Mouse (Mus musculus) midbrain, embryonic 12.5 days (tissue): ENCODE data around the gene Fam53a. TPM values are rescaled to one million over a fixed set of nuclear protein-coding genes. Genes with fewer than 3 reads are reported as not detected.
A peak's percentile ranks its signal among the peaks of the same experiment; 100 is the strongest.

Source experiments
- ATAC-seq: fragments of 200-750 bp; cut with Nextera tagmentation; 2 replicates; pipeline ENCODE4 v1.8.0; 2017; ENCODE audit warnings: low read depth, moderate TSS enrichment, moderate library complexity; ENCODE audit not compliant: low FRiP score
- H3K27ac ChIP-seq: fragments of 300-500 bp; sonication (generic); replicated peaks from 2 replicates; pipeline ENCODE4 v1.5.1; 2016; ENCODE audit warnings: mild to moderate bottlenecking
- H3K27me3 ChIP-seq: fragments of 300-500 bp; sonication (generic); 2 replicates; pipeline ENCODE4 v1.6.1; 2016; ENCODE audit warnings: mild to moderate bottlenecking
- H3K36me3 ChIP-seq: fragments of 300-500 bp; sonication (generic); 2 replicates; pipeline ENCODE4 v1.6.1; 2016
- H3K4me1 ChIP-seq: fragments of 300-500 bp; sonication (generic); 2 replicates; pipeline ENCODE4 v1.6.1; 2016
- H3K4me2 ChIP-seq: fragments of 300-500 bp; sonication (generic); replicated peaks from 2 replicates; pipeline ENCODE4 v1.6.1; 2016; ENCODE audit warnings: mild to moderate bottlenecking, moderate library complexity
- H3K4me3 ChIP-seq: fragments of 300-500 bp; sonication (generic); 2 replicates; pipeline ENCODE4 v1.5.1; 2016; ENCODE audit warnings: mild to moderate bottlenecking
- H3K9ac ChIP-seq: fragments of 300-500 bp; sonication (generic); replicated peaks from 2 replicates; pipeline ENCODE4 v1.6.1; 2016; ENCODE audit warnings: mild to moderate bottlenecking, moderate library complexity
- H3K9me3 ChIP-seq: fragments of 300-500 bp; sonication (generic); 2 replicates; pipeline ENCODE4 v1.6.1; 2016; ENCODE audit warnings: mild to moderate bottlenecking
- WGBS: fragments of 180-500 bp; shearing (Covaris S2); methylation state at CpG from one replicate; pipeline ENCODE4 v1.1.7; 2016; 5-methylcytosine and 5-hydroxymethylcytosine counted together
- polyA plus RNA-seq: library from polyadenylated mRNA; unstranded; fragments of >200 nt; fragmentation: Nextera tagmentation; extraction: Ambion mirVana; gene quantifications from 2 replicates; pipeline ENCODE4 v1.2.1, GENCODE M21; 2016

The Fam53a gene
- polyA plus RNA-seq, 1 experiment from 2014 or later: 49.2 TPM

- no peaks in the 10 kb centered on the region for H3K36me3 ChIP-seq
- peak overlapping the region; percentile 71 for H3K9ac ChIP-seq
- WGBS: under 1% methylated on average over 24 of the region's 24 CpGs
- no peaks in the 10 kb centered on the region for H3K27me3 ChIP-seq
- no peak for ATAC-seq
- peak overlapping the region; percentile 93 for H3K4me2 ChIP-seq
- peaks cover 15% of the 10 kb centered on the region for H3K4me1 ChIP-seq
- H3K4me3 ChIP-seq: peak overlapping the region; percentile 82
- H3K9me3 ChIP-seq: no peaks in the 10 kb centered on the region
- peak overlapping the region; percentile 90 for H3K27ac ChIP-seq
Observed at GRCm38 (mm10) chr5:33628820-33629300, 575 bp downstream of the Fam53a start.

- 66% methylated on average over 4 of the region's 4 CpGs for WGBS
- Histone ChIP-seq H3K9me3 (no peaks in the 10 kb centered on the region), H3K4me2 (peak overlapping the region; percentile 93), H3K27me3 (no peaks in the 10 kb centered on the region), H3K4me1 (peaks cover 15% of the 10 kb centered on the region), H3K4me3 (peak overlapping the region; percentile 82; the same call in 1 of the 2 replicates), H3K9ac (no peak overlapping the region), H3K27ac (no peak overlapping the region), H3K36me3 (no peaks in the 10 kb centered on the region)
- ATAC-seq: no peak
Observed at GRCm38 (mm10) chr5:33627968-33628367, 1.5 kb downstream of the Fam53a start.

- H3K9ac ChIP-seq: no peak overlapping the region
- peaks cover 9% of the 10 kb centered on the region for H3K4me1 ChIP-seq
- 89% methylated on average over 3 of the region's 3 CpGs for WGBS
- H3K27me3 ChIP-seq: no peaks in the 10 kb centered on the region
- ATAC-seq: no peak
- no peak overlapping the region for H3K4me2 ChIP-seq
- H3K36me3 ChIP-seq: no peaks in the 10 kb centered on the region
- H3K4me3 ChIP-seq: no peak overlapping the region
- H3K9me3 ChIP-seq: no peaks in the 10 kb centered on the region
- H3K27ac ChIP-seq: 0 out of 2 replicates have a peak overlapping the region, but pooled peaks have one; percentile 3
Observed at GRCm38 (mm10) chr5:33623766-33624165, 5.7 kb downstream of the Fam53a start.

- H3K27me3 ChIP-seq: no peaks in the 10 kb centered on the region
Observed at GRCm38 (mm10) chr5:33622671-33623070, 6.8 kb downstream of the Fam53a start.

GRCm38 (mm10) chr5:33614391-33614790 is 15.0 kb downstream of the Fam53a start:
- H3K4me2 ChIP-seq: no peak overlapping the region
- no peaks in the 10 kb centered on the region for H3K9me3 ChIP-seq
- H3K4me1 ChIP-seq: no peaks in the 10 kb centered on the region
- no peak for ATAC-seq
- H3K9ac ChIP-seq: no peak overlapping the region
- no peaks in the 10 kb centered on the region for H3K27me3 ChIP-seq
- WGBS: 95% methylated on average over 6 of the region's 6 CpGs
- H3K4me3 ChIP-seq: no peak overlapping the region
- peaks cover 18% of the 10 kb centered on the region for H3K36me3 ChIP-seq
- no peak overlapping the region for H3K27ac ChIP-seq

More at GRCm38 (mm10) chr5:33622671-33623070, 6.8 kb downstream of the Fam53a start:
- 91% methylated on average over 2 of the region's 2 CpGs for WGBS
- Histone ChIP-seq H3K4me1 (peaks cover under 1% of the 10 kb centered on the region), H3K4me3 (no peak overlapping the region), H3K27ac (no peak overlapping the region), H3K36me3 (no peaks in the 10 kb centered on the region), H3K9me3 (no peaks in the 10 kb centered on the region), H3K9ac (no peak overlapping the region), H3K4me2 (no peak overlapping the region)
- ATAC-seq: no peak

GRCm38 (mm10) chr5:33611795-33612194 is 17.6 kb downstream of the Fam53a start:
- H3K4me3 ChIP-seq: no peak overlapping the region
- no peaks in the 10 kb centered on the region for H3K9me3 ChIP-seq
- H3K4me2 ChIP-seq: no peak overlapping the region
- H3K27ac ChIP-seq: no peak overlapping the region
- no peak for ATAC-seq
- WGBS: 92% methylated on average over 1 of the region's 1 CpGs
- H3K4me1 ChIP-seq: no peaks in the 10 kb centered on the region
- no peaks in the 10 kb centered on the region for H3K27me3 ChIP-seq
- H3K36me3 ChIP-seq: peaks cover 43% of the 10 kb centered on the region
- H3K9ac ChIP-seq: no peak overlapping the region

- Histone ChIP-seq H3K4me2 (no peak overlapping the region), H3K4me1 (no peaks in the 10 kb centered on the region), H3K36me3 (peaks cover 49% of the 10 kb centered on the region), H3K9me3 (no peaks in the 10 kb centered on the region), H3K4me3 (no peak overlapping the region), H3K9ac (no peak overlapping the region), H3K27me3 (no peaks in the 10 kb centered on the region), H3K27ac (no peak overlapping the region)
- no peak for ATAC-seq
- WGBS: 95% methylated on average over 1 of the region's 1 CpGs
Observed at GRCm38 (mm10) chr5:33609226-33609625, 20.2 kb downstream of the Fam53a start.

- H3K36me3 ChIP-seq: peaks cover 42% of the 10 kb centered on the region
- H3K4me1 ChIP-seq: no peaks in the 10 kb centered on the region
- no peak overlapping the region for H3K9ac ChIP-seq
- H3K27ac ChIP-seq: no peak overlapping the region
- no peaks in the 10 kb centered on the region for H3K9me3 ChIP-seq
- ATAC-seq: no peak
- 97% methylated on average over 15 of the region's 15 CpGs for whole genome bisulfite sequencing
- no peak overlapping the region for H3K4me3 ChIP-seq
- no peak overlapping the region for H3K4me2 ChIP-seq
- H3K27me3 ChIP-seq: no peaks in the 10 kb centered on the region
Observed at GRCm38 (mm10) chr5:33607434-33607833, 22.0 kb downstream of the Fam53a start.

GRCm38 (mm10) chr5:33606631-33607030 is 22.8 kb downstream of the Fam53a start:
- Histone ChIP-seq H3K36me3 (peaks cover 39% of the 10 kb centered on the region), H3K27ac (no peak overlapping the region), H3K4me1 (no peaks in the 10 kb centered on the region), H3K4me3 (no peak overlapping the region), H3K4me2 (no peak overlapping the region), H3K27me3 (no peaks in the 10 kb centered on the region), H3K9me3 (no peaks in the 10 kb centered on the region), H3K9ac (no peak overlapping the region)
- no peak for ATAC-seq
- 78% methylated on average over 7 of the region's 7 CpGs for WGBS

- ATAC-seq: no peak
- Histone ChIP-seq H3K4me3 (no peak overlapping the region), H3K36me3 (peaks cover 43% of the 10 kb centered on the region), H3K4me1 (no peaks in the 10 kb centered on the region), H3K27me3 (no peaks in the 10 kb centered on the region), H3K9ac (no peak overlapping the region), H3K27ac (no peak overlapping the region), H3K4me2 (no peak overlapping the region), H3K9me3 (no peaks in the 10 kb centered on the region)
- WGBS: 88% methylated on average over 5 of the region's 5 CpGs
Observed at GRCm38 (mm10) chr5:33605314-33605713, 24.1 kb downstream of the Fam53a start.

- ATAC-seq: no peak
- Histone ChIP-seq H3K4me3 (no peak overlapping the region), H3K9ac (no peak overlapping the region), H3K36me3 (no peaks in the 10 kb centered on the region), H3K27me3 (no peaks in the 10 kb centered on the region), H3K4me1 (no peaks in the 10 kb centered on the region), H3K9me3 (no peaks in the 10 kb centered on the region), H3K27ac (no peak overlapping the region), H3K4me2 (no peak overlapping the region)
- WGBS: 31% methylated on average over 2 of the region's 2 CpGs
Observed at GRCm38 (mm10) chr5:33593620-33594019, 35.8 kb downstream of the Fam53a start.

- Histone ChIP-seq H3K4me2 (no peak overlapping the region), H3K4me3 (no peak overlapping the region), H3K27ac (no peak overlapping the region), H3K36me3 (no peaks in the 10 kb centered on the region), H3K27me3 (0 out of 2 replicates have a peak, but pooled peaks cover 4% of the 10 kb centered on the region), H3K9ac (no peak overlapping the region), H3K9me3 (no peaks in the 10 kb centered on the region), H3K4me1 (no peaks in the 10 kb centered on the region)
- ATAC-seq: no peak
- whole genome bisulfite sequencing: 70% methylated on average over 5 of the region's 5 CpGs
Observed at GRCm38 (mm10) chr5:33589221-33589888, 40.1 kb downstream of the Fam53a start.
